Mouse (Mus musculus): Measurements from ENCODE around the gene Pigm.

The Pigm gene

DNA sequence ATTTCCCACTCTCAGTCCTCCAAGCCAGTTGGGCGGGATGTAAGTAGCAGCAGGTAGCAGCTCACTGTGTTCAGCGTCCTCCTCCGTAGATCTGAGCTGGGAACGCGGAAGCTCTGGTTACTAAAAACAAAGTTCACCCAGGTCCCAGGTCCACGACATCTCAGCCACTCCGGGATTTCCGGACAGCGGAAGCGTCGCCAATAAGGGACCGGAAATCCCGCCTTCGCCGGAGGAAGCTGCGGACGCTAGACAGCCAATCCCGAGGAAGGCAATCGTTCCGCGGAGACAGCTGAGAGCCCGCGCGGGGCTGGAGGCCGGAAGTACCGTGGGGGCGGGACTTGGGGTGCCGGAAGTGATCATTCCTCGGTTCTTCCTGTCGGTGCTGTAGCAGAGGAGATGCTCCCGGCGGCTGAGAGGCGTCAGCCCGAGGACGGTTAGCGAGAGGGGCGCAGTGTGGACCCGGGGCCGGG, at the start of gene Pigm:
Pigm (plus strand) TSS at position 349 of the 470 bp plus-strand sequence.
- peak; percentile 97 for DNase-seq (ENCODE audit: low spot score)

DNA sequence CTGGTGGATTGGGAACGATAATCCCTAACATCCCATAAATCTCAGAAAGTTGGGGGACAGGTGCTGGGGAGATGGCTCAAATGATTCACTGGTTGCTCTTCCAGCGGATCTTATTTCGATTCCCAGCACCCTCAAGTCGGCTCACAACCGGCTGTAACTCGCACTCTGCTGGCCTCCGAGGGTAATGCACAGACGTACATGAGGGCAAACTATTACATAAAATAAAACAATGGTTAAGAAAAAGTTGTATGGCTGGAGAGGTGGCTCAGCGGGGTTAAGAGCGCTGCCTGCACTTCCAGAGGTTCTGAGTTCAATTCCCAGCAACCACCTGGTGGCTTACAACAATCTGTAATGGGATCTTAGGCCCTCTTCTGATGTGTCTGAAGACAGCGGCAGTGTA, 49.7 kb upstream of the Pigm start:
- no peak for DNase-seq (ENCODE audit: low spot score)

DNA sequence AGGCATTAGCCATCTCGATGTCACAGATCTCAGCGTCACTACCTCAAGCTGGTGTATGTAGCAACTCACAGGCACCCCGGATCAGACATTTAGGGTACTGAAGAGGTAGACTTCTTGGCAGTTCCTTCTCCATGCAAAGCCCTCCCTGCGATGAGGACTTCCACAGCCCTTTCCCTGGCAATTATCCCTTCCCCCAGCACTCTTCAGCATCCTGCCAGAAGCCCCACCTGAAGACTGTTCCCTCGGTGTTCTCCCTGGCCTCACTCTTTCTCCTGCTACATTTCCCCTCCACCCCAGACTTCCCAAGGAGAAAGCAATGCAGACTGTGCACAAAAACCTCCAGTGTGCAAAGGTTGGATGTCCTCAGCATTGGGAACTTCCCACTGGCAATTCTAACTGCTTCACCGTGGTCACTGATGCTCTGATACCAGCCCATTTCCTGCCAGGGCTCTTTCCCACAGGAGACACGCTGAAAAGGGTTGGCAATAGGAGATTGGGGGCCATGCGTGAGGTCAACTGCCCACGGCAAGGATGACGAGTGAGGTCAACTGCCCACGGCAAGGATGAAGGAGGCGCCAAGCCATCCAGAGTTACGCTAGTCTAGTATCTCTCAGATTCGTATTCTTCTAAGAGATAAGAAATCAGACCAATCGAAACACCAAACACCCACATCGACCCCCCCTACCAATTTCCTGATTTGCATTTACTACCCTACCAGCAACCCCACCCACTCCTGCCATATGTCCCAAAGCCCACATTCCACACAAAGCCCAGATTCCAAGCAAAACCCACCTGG, 48.9 kb upstream of the Pigm start:
- DNase-seq (ENCODE audit: low spot score) = no peak

DNA sequence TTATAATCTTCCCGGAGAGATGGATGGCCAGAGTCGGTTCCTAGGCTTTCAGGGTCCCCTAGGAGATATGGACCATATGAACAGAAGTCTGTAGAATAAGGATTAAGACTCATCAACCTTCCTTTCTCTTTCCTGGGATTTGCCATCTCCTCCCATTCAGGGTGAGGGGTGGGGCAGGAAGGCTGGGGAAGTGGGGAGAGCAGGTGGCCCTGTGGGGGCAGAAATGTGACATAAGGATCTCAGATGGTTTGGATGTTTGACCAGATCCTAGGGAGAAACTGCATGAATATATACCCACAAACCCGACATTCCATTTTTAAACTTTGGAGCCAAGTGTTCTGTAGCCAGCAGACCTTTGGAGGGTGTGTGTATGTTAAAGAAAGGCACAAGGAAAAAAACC, 48.3 kb upstream of the Pigm start:
- DNase-seq (ENCODE audit: low spot score) = no peak

DNA sequence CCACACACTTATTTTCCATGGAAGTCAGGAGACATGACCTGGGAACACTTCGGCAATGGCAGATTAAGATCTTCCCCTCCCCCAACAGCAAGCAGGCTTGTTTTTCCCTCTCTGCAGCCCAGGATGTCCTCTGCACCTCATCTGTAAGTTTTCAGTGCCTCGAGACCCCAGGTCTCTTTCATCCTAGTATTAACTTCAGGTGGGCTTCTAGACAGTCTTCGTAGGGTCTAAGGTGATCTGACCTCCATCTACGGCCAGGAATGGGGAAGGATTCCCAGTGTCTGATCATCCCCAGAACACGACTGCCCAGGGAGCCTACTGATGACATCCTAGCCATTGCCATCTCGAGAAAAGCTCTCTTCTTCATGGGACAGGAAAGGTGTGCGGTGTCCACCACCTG, 47.9 kb upstream of the Pigm start:
- DNase-seq (ENCODE audit: low spot score) = no peak

DNA sequence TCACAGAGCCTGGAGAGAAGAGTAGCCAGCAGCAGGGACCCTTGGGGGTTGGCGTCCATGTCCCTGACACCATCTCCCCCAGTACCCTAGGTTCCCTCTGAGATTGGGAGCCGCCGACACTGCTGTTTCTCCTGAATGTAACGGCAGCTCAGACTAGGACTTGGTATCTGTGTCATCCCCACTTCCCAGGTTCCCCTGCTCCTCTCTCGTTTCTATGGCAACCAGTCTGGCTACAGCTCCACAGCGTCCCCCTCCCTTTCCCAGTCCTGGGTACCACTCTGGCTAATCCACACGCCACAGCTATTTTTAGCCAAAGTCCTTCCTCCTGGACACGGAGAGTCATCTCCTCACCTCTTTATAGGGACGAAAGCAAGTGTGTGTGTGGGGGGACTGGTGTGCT, 47.2 kb upstream of the Pigm start, which contains the start of gene Kcnj9:
Kcnj9 (minus strand) TSS at position 188 of the 400 bp plus-strand sequence.
- DNase-seq (ENCODE audit: low spot score) = no peak

DNA sequence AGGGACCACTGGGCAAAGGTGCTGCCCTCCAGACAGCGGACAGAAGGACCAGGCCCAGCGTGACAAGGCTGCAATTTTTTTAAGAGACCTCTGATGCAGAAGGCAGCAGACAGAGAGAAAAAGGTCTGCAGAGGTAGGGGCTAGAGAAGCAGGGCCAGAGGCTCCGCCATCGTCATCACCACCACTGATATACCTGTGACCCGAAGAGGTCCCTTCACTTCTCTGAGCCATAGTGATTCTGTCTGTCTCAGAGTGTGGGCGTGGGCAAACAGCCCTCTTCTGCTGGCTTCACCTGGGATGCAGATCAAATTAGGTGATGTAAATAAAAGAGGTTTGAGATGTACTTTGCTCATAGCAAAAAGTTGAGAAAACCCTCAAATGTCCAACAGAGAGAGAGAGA, 46.7 kb upstream of the Pigm start:
- DNase-seq (ENCODE audit: low spot score) = no peak

DNA sequence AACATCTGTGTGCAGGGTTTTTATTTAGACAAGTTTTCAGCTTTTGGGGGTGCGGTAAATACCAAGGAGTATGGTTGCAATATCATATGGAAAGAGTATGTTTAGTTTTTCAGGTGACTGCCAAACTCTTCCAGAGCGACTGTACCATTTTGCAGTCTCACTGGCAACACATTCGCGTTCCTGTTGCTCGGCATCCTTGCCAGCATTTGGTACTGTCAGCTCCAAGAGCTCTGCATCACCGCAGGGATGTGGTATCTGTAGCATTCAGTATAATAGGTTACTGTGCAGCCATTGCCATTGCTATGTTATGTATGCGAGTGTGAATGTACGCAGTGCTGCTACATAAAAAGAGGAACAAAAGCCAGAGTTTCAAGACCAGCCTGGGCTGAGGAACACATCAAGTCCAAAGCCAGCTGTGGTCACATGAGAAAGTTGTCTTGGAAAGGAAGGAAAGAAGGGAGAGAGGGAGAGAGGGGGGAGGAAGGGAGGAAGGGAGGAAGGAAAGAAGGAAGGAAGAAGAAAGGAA, 44.9 kb upstream of the Pigm start:
- DNase-seq (ENCODE audit: low spot score) = no peak

DNA sequence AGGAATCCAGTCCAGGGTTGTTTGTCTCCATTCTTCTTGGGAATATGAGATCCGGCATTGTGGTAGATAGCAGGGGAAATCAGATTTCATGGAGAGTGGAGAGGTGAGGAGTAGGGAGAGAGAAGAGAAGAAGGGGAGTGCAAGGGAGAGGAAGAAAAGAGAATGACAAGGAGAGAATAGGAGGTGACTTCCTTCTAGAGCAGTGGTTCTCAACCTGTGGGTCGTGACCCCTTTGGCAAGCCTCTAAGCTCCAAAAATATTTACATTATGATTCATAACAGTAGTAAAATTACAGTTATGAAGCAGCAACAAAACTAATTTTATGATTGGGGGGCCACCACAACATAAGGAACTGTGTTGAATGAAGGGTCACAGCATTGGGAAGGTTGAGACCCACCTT, 43.4 kb upstream of the Pigm start:
- no peak for DNase-seq (ENCODE audit: low spot score)

DNA sequence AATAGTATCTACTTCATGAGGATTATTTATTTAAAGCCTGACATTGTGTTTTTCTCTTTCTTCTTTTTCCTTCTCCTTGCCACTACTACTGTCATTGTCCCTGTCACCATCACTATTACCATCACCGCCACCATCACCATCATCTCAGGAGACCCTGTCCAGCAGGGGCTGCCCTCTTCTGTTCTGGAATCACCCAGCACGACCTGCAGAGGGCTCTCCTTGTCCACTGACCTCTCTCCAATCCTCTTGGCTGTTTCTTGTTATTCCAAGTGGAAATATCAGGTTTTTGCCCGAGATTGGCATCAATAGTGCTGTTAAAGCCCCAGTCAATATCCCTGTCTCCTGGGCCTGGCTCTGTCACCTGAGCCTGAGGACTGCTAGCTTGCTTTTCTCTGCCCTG, 42.8 kb upstream of the Pigm start:
- no peak for DNase-seq (ENCODE audit: low spot score)

DNA sequence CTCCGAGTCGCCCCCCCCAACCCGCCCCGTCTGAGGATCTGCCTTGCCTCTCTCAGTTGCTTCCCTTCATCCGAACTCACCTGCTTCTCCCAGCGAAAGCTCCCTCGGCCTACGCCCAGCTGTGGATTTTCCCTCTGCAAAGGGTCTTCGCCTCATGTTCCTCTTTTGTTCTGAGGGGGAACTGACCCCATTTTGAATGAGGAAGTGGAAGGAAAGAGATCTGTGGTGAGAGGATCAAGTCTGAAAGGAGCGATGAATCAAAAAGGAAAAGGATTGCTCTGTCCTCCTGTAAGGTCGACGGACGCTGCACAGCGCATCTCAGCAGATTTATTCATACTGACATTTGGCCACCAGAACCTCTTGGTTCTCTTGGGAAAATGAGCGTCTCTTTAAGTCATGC, 40.5 kb upstream of the Pigm start:
- no peak for DNase-seq (ENCODE audit: low spot score)

DNA sequence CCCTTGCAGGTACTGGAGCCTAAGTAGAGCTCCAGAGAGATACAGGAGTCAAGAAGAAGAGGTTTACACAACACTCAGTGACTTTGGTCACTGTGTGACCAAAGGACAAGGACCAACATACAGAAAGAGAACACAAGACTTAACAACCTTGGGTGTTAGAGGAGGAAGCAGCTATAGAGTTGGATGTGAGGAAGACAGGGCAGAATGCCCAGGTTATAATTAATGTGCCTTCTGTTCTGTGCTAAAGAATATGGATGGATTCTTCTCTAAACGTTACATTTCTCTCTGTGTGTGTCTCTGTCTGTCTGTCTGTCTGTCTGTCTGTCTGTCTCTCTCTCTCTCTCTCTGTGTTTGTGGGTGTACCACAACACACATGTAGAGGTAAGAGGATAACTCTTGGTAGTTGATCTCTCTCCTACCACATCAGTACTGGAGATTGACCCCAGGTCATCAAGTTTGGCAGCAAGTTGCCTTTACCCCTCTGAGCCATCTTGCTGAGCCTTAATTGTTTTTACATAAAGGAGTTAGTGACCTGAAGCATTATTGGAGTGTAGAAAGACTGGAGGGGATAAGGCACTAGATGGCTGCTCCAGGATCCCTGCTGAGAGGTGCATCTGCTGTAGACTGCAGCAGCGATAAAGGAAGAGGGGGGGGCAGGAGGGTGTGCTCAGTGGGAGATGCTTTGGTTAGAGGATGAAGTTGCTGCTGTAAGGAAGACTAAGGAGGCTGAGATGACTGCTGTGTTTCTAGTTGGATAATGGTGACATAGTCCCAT, 38.7 kb upstream of the Pigm start:
- DNase-seq (ENCODE audit: low spot score) = no peak

DNA sequence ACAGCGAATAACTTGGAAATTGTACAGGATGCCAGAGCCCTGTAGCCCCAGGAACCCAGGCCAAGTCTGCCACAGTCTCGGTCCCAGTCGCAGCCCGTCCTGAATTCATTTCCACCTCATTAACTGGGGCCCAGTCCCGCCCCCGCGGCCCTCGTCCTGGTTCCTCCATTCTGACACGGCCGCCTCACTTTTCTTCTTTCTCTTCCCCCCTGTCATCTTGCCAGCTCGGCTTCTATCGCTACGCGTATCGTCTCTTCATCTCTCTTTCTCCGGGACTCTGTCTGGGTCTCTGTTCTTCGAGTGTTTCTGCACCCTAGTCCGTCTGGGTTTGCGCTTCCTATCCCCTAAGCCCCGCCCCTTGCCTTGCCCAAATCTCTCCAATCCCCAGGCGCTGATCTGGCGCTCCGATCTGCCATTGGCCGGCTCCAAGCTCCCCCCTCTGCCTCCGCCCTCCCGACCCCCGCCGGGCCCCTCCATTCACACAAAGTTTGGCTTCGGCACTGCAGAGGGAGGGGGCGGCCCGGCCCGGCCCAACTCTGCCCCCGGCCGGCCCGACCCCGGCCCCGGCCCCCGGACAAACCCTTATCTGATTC, 35.5 kb upstream of the Pigm start, which contains the start of gene Kcnj10:
Kcnj10 (plus strand) TSS at position 482 of the 593 bp plus-strand sequence.
- peak; percentile 56 for DNase-seq (ENCODE audit: low spot score)

DNA sequence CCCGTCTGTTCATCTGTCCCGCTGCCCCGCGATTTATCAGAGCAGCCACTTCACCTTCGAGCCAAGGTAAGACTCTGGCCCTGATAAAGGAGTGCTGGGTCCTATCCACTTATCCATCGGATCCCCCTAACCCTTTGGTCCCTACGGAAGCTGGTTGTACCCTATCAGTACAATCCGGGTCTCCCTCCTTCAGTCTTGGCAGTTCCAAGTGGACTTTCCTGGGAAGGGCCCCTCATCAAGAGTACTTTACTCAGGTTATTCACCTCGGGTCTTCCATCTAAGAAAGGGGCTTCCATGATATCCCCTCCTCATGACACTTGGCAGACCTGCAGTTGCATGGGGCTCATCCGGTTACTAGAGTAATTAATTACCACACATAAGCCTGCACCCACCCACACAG, 35.0 kb upstream of the Pigm start:
- DNase-seq (ENCODE audit: low spot score) = no peak

DNA sequence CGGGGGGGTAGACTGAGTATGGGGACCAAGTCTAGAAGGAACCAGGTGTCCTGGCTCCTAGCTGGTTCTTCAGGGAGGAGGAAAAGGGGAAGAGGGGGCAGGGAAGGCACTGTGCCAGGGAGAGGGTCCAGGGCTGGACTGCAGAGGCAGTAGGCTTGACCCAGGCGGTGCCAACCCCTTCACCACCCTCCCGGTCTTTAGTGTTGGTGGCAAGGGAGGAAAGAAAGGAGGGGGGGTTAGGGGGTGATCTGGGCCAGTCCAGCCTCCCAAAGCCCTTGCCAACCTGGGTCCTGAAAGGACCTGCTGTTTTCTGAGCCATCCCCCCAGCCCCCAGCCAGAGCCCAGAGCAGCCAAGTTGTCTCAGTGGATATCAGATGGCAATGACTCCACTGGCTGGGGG, 33.6 kb upstream of the Pigm start:
- DNase-seq (ENCODE audit: low spot score) = no peak

DNA sequence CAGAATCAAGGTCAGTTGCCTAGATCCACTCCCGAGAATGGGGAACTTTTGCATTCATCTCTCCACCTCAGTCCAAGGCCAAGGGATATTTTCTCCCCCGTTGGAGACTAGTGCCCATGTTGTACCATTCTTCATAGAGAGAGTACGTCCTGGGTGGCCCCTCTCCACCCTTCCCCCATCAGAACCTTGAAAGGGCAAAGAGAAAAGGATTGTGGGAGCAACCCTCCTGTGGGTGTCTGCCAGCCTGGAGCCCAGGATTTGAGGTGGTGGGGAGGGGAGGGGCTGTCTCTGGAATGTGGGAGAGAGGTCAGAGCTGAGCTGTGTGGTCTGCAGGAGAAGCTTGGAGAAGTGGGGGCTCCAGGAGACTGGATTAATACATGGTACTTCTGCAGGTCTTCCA, 32.4 kb upstream of the Pigm start:
- no peak for DNase-seq (ENCODE audit: low spot score)

DNA sequence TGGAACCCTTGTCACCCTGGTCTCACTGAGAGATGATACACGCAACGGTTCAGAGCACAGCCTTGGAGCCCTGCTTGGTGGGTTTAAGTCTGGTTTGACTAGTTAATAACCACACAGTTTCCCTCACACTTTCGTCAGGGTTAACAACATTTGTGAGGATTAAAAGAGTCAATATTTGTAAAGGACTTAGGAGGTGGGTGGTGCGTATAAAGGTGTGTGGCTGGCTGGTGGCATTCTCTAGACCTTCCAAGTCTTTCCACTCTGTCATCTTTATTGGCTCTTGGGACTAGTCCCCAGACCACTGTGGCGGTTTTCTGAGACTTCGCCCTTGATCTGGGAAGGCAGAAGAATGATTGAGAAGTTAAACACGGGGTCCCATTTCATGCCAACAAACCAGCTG, 31.5 kb upstream of the Pigm start:
- no peak for DNase-seq (ENCODE audit: low spot score)

DNA sequence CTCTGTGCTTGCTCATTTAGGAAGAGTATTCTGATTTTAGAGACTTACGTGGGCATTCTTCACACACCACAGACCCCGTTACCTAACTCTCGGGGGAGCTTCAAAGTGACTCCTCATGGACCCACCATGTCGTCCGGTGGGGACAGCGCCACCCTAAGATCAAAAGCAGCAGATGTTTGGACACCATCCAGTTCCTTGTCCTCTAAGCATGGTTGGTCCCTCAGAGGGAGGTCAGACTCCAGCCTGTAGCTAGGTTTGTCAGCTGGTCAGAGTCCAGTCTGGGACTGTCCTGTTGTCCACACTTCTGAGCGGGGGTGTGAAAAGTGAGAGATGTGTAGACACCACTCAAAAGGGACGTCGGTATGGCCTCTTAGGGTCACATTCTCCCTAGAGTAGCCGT, 29.6 kb upstream of the Pigm start:
- DNase-seq (ENCODE audit: low spot score) = no peak

DNA sequence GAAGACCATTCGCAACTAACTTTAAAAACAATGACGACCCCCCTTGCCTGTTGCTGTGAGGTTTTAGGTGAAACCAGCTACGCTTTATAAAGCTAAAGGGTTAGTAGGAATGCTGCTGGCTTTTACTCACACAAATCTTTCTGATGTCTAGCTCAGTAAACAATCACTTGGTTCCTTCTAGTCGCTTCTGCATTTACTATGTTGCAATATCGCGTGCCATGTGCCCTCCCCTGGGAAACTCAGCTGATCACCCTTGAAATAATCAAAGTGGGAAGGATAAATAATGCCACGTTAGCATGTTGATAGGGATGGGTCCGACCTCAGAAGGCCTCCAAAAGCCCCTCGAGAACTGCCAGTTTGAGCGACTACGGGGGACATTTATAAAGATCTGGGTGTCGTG, 29.0 kb upstream of the Pigm start:
- no peak for DNase-seq (ENCODE audit: low spot score)

DNA sequence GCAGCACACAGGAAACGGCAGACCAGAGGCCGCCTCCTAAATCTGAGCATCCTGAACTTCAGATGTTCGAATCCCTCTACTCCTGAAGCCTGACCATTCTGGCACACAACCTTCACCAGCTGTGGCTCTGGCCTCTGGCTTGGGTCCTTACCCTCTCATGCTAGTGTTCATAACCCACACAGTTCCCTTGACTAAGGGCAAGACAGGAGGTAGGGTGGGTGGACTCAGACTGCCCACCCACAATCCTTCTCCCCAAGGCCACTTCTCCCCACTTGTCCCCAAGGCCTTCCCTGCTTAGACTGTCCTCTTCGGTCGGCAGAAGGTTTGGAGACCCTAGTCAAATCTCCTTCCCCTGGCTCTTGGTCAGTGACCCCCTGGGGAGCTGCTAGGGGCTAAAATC, 26.8 kb upstream of the Pigm start:
- DNase-seq (ENCODE audit: low spot score) = no peak

DNA sequence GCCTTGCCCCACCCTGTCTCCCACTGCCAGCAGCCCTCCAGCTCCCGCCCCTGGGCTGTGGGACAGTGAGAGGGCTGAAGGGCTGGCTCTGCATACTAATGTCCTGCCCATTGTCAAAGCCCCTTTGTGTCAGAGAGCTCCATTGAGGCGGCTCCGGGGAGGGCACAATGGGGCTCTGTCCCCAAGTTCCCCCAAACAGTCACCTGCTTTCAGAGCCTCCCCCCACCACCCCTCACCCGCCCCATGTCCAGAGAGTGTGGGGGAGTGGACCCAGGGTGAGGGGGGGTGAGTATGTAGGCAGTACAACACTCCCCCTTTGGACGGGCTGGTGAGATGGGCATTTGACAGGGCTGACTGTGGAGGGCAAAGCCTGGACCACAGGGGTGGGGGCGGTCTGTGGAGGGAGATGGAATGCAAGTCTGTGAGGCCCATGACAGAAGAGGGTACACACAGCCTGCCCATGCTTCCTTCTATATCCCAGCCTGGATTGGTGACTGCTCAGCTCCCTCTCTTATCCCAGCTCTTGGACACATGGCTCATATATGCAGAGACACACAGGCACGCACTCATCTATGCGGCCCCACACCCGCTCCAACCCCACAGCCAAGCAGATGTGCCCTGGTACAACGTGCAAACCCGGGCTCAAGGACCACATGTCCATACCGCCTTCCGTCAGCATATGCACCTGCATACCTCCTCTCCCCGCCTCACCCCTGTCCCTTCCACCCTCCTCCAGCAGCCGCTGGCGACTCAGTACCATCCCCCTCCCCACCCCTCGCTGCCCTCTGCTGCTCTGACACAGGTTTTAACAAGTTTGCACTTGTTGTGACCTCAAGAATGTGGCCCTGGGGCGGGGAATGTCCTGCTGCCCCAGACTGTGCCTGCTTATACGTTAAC, 26.2 kb upstream of the Pigm start:
- peak; percentile 24 for DNase-seq (ENCODE audit: low spot score)

DNA sequence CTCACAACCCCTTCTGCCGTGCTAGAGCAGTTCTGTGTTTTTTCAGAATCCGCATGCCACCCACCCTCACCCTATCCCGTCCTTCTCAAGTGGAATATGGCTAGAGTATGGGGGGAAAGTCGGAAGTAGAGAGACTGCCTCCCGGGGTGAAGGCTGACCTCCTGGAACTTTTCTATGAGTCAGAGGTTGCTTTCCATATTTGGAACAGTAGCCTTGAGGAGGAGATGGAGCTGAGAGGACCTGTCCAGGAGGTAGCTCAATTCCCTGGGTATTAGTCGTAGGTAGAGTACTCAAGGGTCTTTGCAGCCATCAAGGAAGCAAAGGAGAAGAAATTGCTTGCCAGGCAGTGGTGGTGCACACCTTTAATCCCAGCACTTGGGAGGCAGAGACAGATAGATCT, 24.3 kb upstream of the Pigm start:
- no peak for DNase-seq (ENCODE audit: low spot score)

Measured in urinary bladder, postnatal 25 days (tissue).